Mouse (Mus musculus) embryonic facial prominence, embryonic 15.5 days (tissue): ENCODE data around the gene Adamtsl1. TPM values are rescaled to one million over a fixed set of nuclear protein-coding genes. Genes with fewer than 3 reads are reported as not detected.

Experiments
- ATAC-seq: fragments of 200-750 bp; cut with Nextera tagmentation; 2 replicates; pipeline ENCODE4 v1.8.0; 2017; ENCODE audit warnings: low read depth, moderate TSS enrichment; ENCODE audit not compliant: insufficient number of reproducible peaks, low FRiP score, low TSS enrichment
- H3K27ac ChIP-seq: fragments of 300-500 bp; sonication (generic); replicated peaks from 2 replicates; pipeline ENCODE4 v1.5.1; 2015; ENCODE audit warnings: mild to moderate bottlenecking, inconsistent platforms
- H3K27me3 ChIP-seq: fragments of 300-500 bp; sonication (generic); 2 replicates; pipeline ENCODE4 v1.6.1; 2015; ENCODE audit warnings: inconsistent platforms
- H3K36me3 ChIP-seq: fragments of 300-500 bp; sonication (generic); 2 replicates; pipeline ENCODE4 v1.6.1; 2015; ENCODE audit warnings: mild to moderate bottlenecking, inconsistent platforms
- H3K4me1 ChIP-seq: fragments of 300-500 bp; sonication (generic); 2 replicates; pipeline ENCODE4 v1.6.1; 2015; ENCODE audit warnings: inconsistent platforms
- H3K4me2 ChIP-seq: fragments of 300-500 bp; sonication (generic); replicated peaks from 2 replicates; pipeline ENCODE4 v1.6.1; 2015; ENCODE audit warnings: mild to moderate bottlenecking, inconsistent platforms
- H3K4me3 ChIP-seq: fragments of 300-500 bp; sonication (generic); replicated peaks from 2 replicates; pipeline ENCODE4 v1.5.1; 2015; ENCODE audit warnings: mild to moderate bottlenecking, inconsistent platforms
- H3K9ac ChIP-seq: fragments of 300-500 bp; sonication (generic); 2 replicates; pipeline ENCODE4 v1.6.1; 2015; ENCODE audit warnings: inconsistent platforms
- H3K9me3 ChIP-seq: fragments of 300-500 bp; sonication (generic); replicated peaks from 2 replicates; pipeline ENCODE4 v1.6.1; 2016; ENCODE audit warnings: inconsistent platforms
- WGBS: fragments of 180-500 bp; shearing (Covaris S2); methylation state at CpG from one replicate; pipeline ENCODE4 v1.1.7; 2015; 5-methylcytosine and 5-hydroxymethylcytosine counted together
- polyA plus RNA-seq: library from polyadenylated mRNA; unstranded; fragments of >200 nt; fragmentation: Nextera tagmentation; extraction: Ambion mirVana; gene quantifications from 2 replicates; pipeline ENCODE4 v1.2.1, GENCODE M21; 2015

Gene Adamtsl1
- 34.2 and 38.0 TPM in 2 replicates for polyA plus RNA-seq

- peak within 1 kb of the TSS; percentile 28; the same call in 1 of the 2 replicates for H3K9ac ChIP-seq
- peak within 1 kb of the TSS; percentile 99 for H3K4me2 ChIP-seq
- no peak within 1 kb of the TSS for H3K27ac ChIP-seq
- H3K36me3 ChIP-seq: no peaks in the 10 kb centered on the region
- ATAC-seq: 0 out of 2 replicates have a peak, but pooled peaks have one; percentile 4
- 0 out of 2 replicates have a peak, but pooled peaks cover 6% of the 10 kb centered on the region for H3K27me3 ChIP-seq
- H3K4me1 ChIP-seq: peaks cover 19% of the 10 kb centered on the region
- no peaks in the 10 kb centered on the region for H3K9me3 ChIP-seq
- peak within 1 kb of the TSS; percentile 55 for H3K4me3 ChIP-seq
- 2% methylated on average over 9 of the region's 9 CpGs for WGBS
Observed at GRCm38 (mm10) chr4:85513792-85514191, at the start of gene Adamtsl1. TSS of gene Adamtsl1 (plus strand) at chr4:85514172.

GRCm38 (mm10) chr4:85483586-85483985, 30.4 kb upstream of the Adamtsl1 start:
- Histone ChIP-seq H3K9ac (no peak overlapping the region), H3K4me2 (no peak overlapping the region), H3K4me3 (no peak overlapping the region), H3K27ac (no peak overlapping the region), H3K4me1 (no peaks in the 10 kb centered on the region), H3K9me3 (no peaks in the 10 kb centered on the region), H3K36me3 (no peaks in the 10 kb centered on the region), H3K27me3 (no peaks in the 10 kb centered on the region)
- WGBS: 93% methylated on average over 6 of the region's 6 CpGs
- ATAC-seq: no peak

GRCm38 (mm10) chr4:85486316-85486946, 27.5 kb upstream of the Adamtsl1 start:
- Histone ChIP-seq H3K9me3 (no peaks in the 10 kb centered on the region), H3K27me3 (no peaks in the 10 kb centered on the region)
- 46% methylated on average over 10 of the region's 10 CpGs for WGBS

GRCm38 (mm10) chr4:85505718-85506117, 8.3 kb upstream of the Adamtsl1 start:
- ATAC-seq: no peak
- H3K4me2 ChIP-seq: no peak overlapping the region
- H3K4me3 ChIP-seq: no peak overlapping the region
- 56% methylated on average over 3 of the region's 3 CpGs for WGBS
- H3K36me3 ChIP-seq: no peaks in the 10 kb centered on the region
- H3K27ac ChIP-seq: no peak overlapping the region
- no peaks in the 10 kb centered on the region for H3K9me3 ChIP-seq
- H3K4me1 ChIP-seq: no peaks in the 10 kb centered on the region
- no peaks in the 10 kb centered on the region for H3K27me3 ChIP-seq
- H3K9ac ChIP-seq: no peak overlapping the region

More at GRCm38 (mm10) chr4:85486316-85486946, 27.5 kb upstream of the Adamtsl1 start:
- no peaks in the 10 kb centered on the region for H3K4me1 ChIP-seq
- H3K27ac ChIP-seq: no peak overlapping the region
- H3K4me3 ChIP-seq: no peak overlapping the region
- no peak; the same call in 1 of the 2 replicates for ATAC-seq
- no peaks in the 10 kb centered on the region for H3K36me3 ChIP-seq
- H3K4me2 ChIP-seq: no peak overlapping the region
- no peak overlapping the region for H3K9ac ChIP-seq

- H3K9ac ChIP-seq: no peak overlapping the region
- no peak overlapping the region for H3K4me2 ChIP-seq
- no peaks in the 10 kb centered on the region for H3K36me3 ChIP-seq
- no peaks in the 10 kb centered on the region for H3K27me3 ChIP-seq
- H3K27ac ChIP-seq: no peak overlapping the region
- no peaks in the 10 kb centered on the region for H3K9me3 ChIP-seq
- WGBS: 68% methylated on average over 2 of the region's 2 CpGs
- no peak overlapping the region for H3K4me3 ChIP-seq
- ATAC-seq: no peak
- H3K4me1 ChIP-seq: no peaks in the 10 kb centered on the region
Observed at GRCm38 (mm10) chr4:85506976-85507375, 7.0 kb upstream of the Adamtsl1 start.

GRCm38 (mm10) chr4:85507491-85507890, 6.5 kb upstream of the Adamtsl1 start:
- no peak for ATAC-seq
- Histone ChIP-seq H3K27ac (no peak overlapping the region), H3K36me3 (no peaks in the 10 kb centered on the region), H3K4me3 (no peak overlapping the region), H3K9ac (no peak overlapping the region), H3K4me1 (no peaks in the 10 kb centered on the region), H3K4me2 (no peak overlapping the region), H3K9me3 (no peaks in the 10 kb centered on the region), H3K27me3 (no peaks in the 10 kb centered on the region)
- WGBS: 39% methylated on average over 5 of the region's 5 CpGs

GRCm38 (mm10) chr4:85513288-85513687, 684 bp upstream of the Adamtsl1 start:
- WGBS: 32% methylated on average over 7 of the region's 7 CpGs
- H3K27ac ChIP-seq: no peak overlapping the region
- peak overlapping the region; percentile 55; the same call in 1 of the 2 replicates for H3K4me3 ChIP-seq
- no peaks in the 10 kb centered on the region for H3K9me3 ChIP-seq
- H3K4me1 ChIP-seq: peaks cover 19% of the 10 kb centered on the region
- ATAC-seq: no peak
- H3K9ac ChIP-seq: no peak overlapping the region
- no peaks in the 10 kb centered on the region for H3K36me3 ChIP-seq
- H3K4me2 ChIP-seq: peak overlapping the region; percentile 99
- H3K27me3 ChIP-seq: 0 out of 2 replicates have a peak, but pooled peaks cover 6% of the 10 kb centered on the region

GRCm38 (mm10) chr4:85514205-85514681, 271 bp downstream of the Adamtsl1 start:
- under 1% methylated on average over 33 of the region's 33 CpGs for WGBS

GRCm38 (mm10) chr4:85526966-85527566, 13.1 kb downstream of the Adamtsl1 start:
- ATAC-seq: no peak

More at GRCm38 (mm10) chr4:85514205-85514681, 271 bp downstream of the Adamtsl1 start:
- Histone ChIP-seq H3K4me1 (peaks cover 19% of the 10 kb centered on the region), H3K36me3 (no peaks in the 10 kb centered on the region), H3K4me3 (peak overlapping the region; percentile 55), H3K9me3 (no peaks in the 10 kb centered on the region), H3K9ac (peak overlapping the region; percentile 28; the same call in 1 of the 2 replicates), H3K27ac (no peak overlapping the region), H3K4me2 (peak overlapping the region; percentile 99), H3K27me3 (0 out of 2 replicates have a peak, but pooled peaks cover 6% of the 10 kb centered on the region)
- ATAC-seq: peak; percentile 88

GRCm38 (mm10) chr4:85529852-85530251, 15.9 kb downstream of the Adamtsl1 start:
- no peak for ATAC-seq
- no peak overlapping the region for H3K9ac ChIP-seq
- 81% methylated on average over 1 of the region's 1 CpGs for WGBS

More at GRCm38 (mm10) chr4:85526966-85527566, 13.1 kb downstream of the Adamtsl1 start:
- Histone ChIP-seq H3K4me2 (0 out of 2 replicates have a peak overlapping the region, but pooled peaks have one; percentile 1), H3K27me3 (no peaks in the 10 kb centered on the region), H3K4me3 (no peak overlapping the region), H3K9ac (no peak overlapping the region), H3K27ac (no peak overlapping the region), H3K9me3 (no peaks in the 10 kb centered on the region), H3K36me3 (no peaks in the 10 kb centered on the region), H3K4me1 (peaks cover 12% of the 10 kb centered on the region; the same call in 1 of the 2 replicates)
- WGBS: 20% methylated on average over 7 of the region's 7 CpGs

GRCm38 (mm10) chr4:85539677-85540076, 25.7 kb downstream of the Adamtsl1 start:
- Histone ChIP-seq H3K4me1 (peaks cover 4% of the 10 kb centered on the region; the same call in 1 of the 2 replicates), H3K36me3 (no peaks in the 10 kb centered on the region), H3K27ac (no peak overlapping the region), H3K9ac (no peak overlapping the region), H3K4me2 (no peak overlapping the region), H3K9me3 (no peaks in the 10 kb centered on the region), H3K27me3 (no peaks in the 10 kb centered on the region), H3K4me3 (no peak overlapping the region)
- WGBS: 31% methylated on average over 5 of the region's 5 CpGs
- ATAC-seq: no peak

More at GRCm38 (mm10) chr4:85529852-85530251, 15.9 kb downstream of the Adamtsl1 start:
- peaks cover 12% of the 10 kb centered on the region; the same call in 1 of the 2 replicates for H3K4me1 ChIP-seq
- H3K4me3 ChIP-seq: no peak overlapping the region
- no peaks in the 10 kb centered on the region for H3K27me3 ChIP-seq
- no peaks in the 10 kb centered on the region for H3K36me3 ChIP-seq
- no peak overlapping the region for H3K27ac ChIP-seq
- H3K9me3 ChIP-seq: no peaks in the 10 kb centered on the region
- no peak overlapping the region for H3K4me2 ChIP-seq
